Mouse (Mus musculus): ENCODE data around the gene Fads2. TPM values are rescaled to one million over a fixed set of nuclear protein-coding genes. Genes with fewer than 3 reads are reported as not detected.

Gene Fads2
- polyA plus RNA-seq (2012; rRNA removed): 136 and 152 TPM in 2 replicates

DNA sequence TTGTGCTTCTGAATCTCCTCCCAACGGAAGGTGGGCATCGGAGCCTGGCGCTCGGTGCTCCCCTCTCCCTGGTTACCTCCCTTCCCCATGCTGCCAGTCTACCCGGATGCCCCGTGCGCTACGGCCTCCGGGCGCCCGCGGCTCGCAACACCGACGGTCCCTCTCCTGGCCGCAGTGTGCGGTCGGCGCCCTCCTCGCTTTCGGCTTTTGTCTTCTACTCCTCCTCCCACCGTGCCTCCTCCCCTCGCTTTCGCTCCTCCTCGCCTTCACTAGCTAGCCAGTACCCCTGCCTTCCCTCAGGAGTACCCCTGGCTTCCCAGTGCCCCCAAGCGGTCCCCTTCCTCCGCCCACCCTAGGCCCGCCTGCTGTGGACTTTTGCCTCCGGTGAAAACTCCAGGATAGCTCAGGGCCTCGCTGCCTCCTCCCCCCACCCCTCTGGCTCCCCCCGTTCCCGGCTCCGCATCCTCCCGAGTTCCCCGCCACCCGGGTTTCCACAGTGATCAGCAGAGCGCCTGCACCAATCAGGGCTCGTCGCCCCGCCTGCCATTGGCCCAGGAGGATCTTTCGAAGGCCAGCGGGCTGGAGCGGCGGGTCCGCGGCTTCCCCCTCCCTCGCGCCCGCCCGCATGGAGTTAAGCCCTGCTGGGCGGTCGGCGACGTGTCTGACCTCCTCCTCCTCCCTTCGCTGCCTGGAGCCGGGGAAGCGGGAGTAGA, at the start of gene Fads2:
Gene Fads2, minus strand, starts transcription at position 406 of the 713 bp plus-strand sequence.

DNA sequence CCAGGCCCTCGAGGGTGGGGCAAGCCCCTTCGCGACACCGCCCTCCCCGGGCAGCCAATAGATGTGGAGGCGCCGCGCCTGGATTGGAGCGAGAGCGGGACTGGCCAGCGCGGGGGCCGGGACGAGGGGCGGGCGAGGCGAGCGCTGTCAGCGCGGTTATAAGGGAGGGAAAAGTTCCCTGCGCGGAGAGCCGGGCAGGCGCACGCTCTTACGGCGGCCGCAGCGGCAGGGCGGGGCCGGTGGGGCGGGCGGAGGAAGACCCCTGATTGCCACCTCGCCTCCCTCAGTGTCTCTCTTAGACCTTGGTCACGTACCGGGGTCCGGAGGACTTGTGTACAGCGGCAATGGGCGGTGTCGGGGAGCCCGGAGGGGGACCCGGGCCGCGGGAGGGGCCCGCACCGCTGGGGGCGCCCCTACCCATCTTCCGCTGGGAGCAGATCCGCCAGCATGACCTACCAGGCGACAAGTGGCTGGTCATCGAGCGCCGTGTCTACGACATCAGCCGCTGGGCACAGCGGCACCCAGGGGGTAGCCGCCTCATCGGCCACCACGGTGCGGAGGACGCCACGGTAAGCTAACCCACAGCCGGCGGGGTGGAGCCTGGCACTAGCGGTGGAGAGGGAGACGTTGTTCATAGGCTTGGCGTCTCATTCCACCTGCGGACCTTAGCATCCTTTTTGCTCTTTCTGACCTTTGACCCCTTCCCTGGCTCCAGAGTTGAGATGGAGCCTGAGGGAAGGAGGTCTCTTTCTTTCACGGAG, 60.0 kb downstream of the Fads2 start, which contains the start of gene Fads3:
Gene Fads3, plus strand, starts transcription at position 182 of the 761 bp plus-strand sequence.

Other genes with a start within 250 kb of the Fads2 start
- 91.4 and 139 TPM in 2 replicates for gene Incenp, start 202.2 kb downstream of the Fads2 start, polyA plus RNA-seq (2012; rRNA removed)
- 799 and 1,094 TPM in 2 replicates for gene Fth1, start 121.1 kb downstream of the Fads2 start, polyA plus RNA-seq (2012; rRNA removed)
- 0.52 and 1.3 TPM in 2 replicates for gene Best1, start 100.1 kb downstream of the Fads2 start, polyA plus RNA-seq (2012; rRNA removed)
- gene Rab3il1, start 100.1 kb downstream of the Fads2 start, polyA plus RNA-seq (2012; rRNA removed): 30.2 and 36.5 TPM in 2 replicates
- 8.3 and 14.5 TPM in 2 replicates for gene Fads3, start 60.2 kb downstream of the Fads2 start, polyA plus RNA-seq (2012; rRNA removed)
- 84.5 and 118 TPM in 2 replicates for gene Fads1, start 81.1 kb upstream of the Fads2 start, polyA plus RNA-seq (2012; rRNA removed)
- 40.6 and 157 TPM in 2 replicates for gene Tmem258, start 102.3 kb upstream of the Fads2 start, polyA plus RNA-seq (2012; rRNA removed)
- 71.8 and 99.2 TPM in 2 replicates for gene Fen1, start 102.4 kb upstream of the Fads2 start, polyA plus RNA-seq (2012; rRNA removed)
- 5.2 and 15.0 TPM in 2 replicates for gene Myrf, start 139.0 kb upstream of the Fads2 start, polyA plus RNA-seq (2012; rRNA removed)
- 3.6 and 5.6 TPM in 2 replicates for gene Dagla, start 203.1 kb upstream of the Fads2 start, polyA plus RNA-seq (2012; rRNA removed)